Mouse (Mus musculus): ENCODE results near the gene Nuak2.

Gene Nuak2

GRCm38 (mm10) chr1:132354234-132354633 lies 38.3 kb downstream of the Nuak2 start:
- DNase-seq (ENCODE audit: low read depth) = no peak

- no peak for DNase-seq (ENCODE audit: low read depth)
These were observed 39.3 kb downstream of the Nuak2 start for GRCm38 (mm10) chr1:132355162-132355601.

- DNase-seq (ENCODE audit: low read depth) = peak; percentile 79
These were observed 39.9 kb downstream of the Nuak2 start for GRCm38 (mm10) chr1:132355841-132356242.

GRCm38 (mm10) chr1:132356841-132357240 lies 40.9 kb downstream of the Nuak2 start:
- no peak for DNase-seq (ENCODE audit: low read depth)

GRCm38 (mm10) chr1:132361959-132362358 lies 46.0 kb downstream of the Nuak2 start:
- DNase-seq (ENCODE audit: low read depth) = no peak

- DNase-seq (ENCODE audit: low read depth) = no peak
These were observed 48.5 kb downstream of the Nuak2 start for GRCm38 (mm10) chr1:132364388-132364787.

- no peak for DNase-seq (ENCODE audit: low read depth)
These were observed 49.1 kb downstream of the Nuak2 start for GRCm38 (mm10) chr1:132364896-132365557.

GRCm38 (mm10) chr1:132365645-132366044 lies 49.7 kb downstream of the Nuak2 start:
- no peak for DNase-seq (ENCODE audit: low read depth)

- DNase-seq (ENCODE audit: low read depth) = no peak
These were observed 50.3 kb downstream of the Nuak2 start for GRCm38 (mm10) chr1:132366235-132366634.

GRCm38 (mm10) chr1:132366937-132367336 lies 51.0 kb downstream of the Nuak2 start:
- DNase-seq (ENCODE audit: low read depth) = no peak

GRCm38 (mm10) chr1:132367692-132368506 lies 52.0 kb downstream of the Nuak2 start:
- peak; percentile 87 for DNase-seq (ENCODE audit: low read depth)

- no peak for DNase-seq (ENCODE audit: low read depth)
These were observed 54.8 kb downstream of the Nuak2 start for GRCm38 (mm10) chr1:132370681-132371173.

GRCm38 (mm10) chr1:132371298-132372081 lies 55.6 kb downstream of the Nuak2 start:
- DNase-seq (ENCODE audit: low read depth) = no peak

- DNase-seq (ENCODE audit: low read depth) = no peak
These were observed 56.4 kb downstream of the Nuak2 start for GRCm38 (mm10) chr1:132372354-132372753.

GRCm38 (mm10) chr1:132372896-132373534 lies 57.1 kb downstream of the Nuak2 start:
- DNase-seq (ENCODE audit: low read depth) = no peak

GRCm38 (mm10) chr1:132374140-132374872 lies 58.4 kb downstream of the Nuak2 start:
- no peak for DNase-seq (ENCODE audit: low read depth)

GRCm38 (mm10) chr1:132374873-132375244 lies 58.9 kb downstream of the Nuak2 start:
- DNase-seq (ENCODE audit: low read depth) = no peak

GRCm38 (mm10) chr1:132375256-132375655 lies 59.3 kb downstream of the Nuak2 start:
- no peak for DNase-seq (ENCODE audit: low read depth)

- DNase-seq (ENCODE audit: low read depth) = no peak
These were observed 60.5 kb downstream of the Nuak2 start for GRCm38 (mm10) chr1:132376211-132377054.

- DNase-seq (ENCODE audit: low read depth) = no peak
These were observed 61.1 kb downstream of the Nuak2 start for GRCm38 (mm10) chr1:132377055-132377365.

All from c-Kit-positive CD71-negative TER-119-negative erythroid progenitor cells, embryonic 14.5 days (primary cell).